Mouse (Mus musculus) thymus, adult 2 months (tissue): ENCODE data around the gene G430095P16Rik.

Experiments used
- CTCF ChIP-seq: fragments of 200-500 bp; IDR thresholded peaks from 2 replicates; pipeline ENCODE4 v1.5.1; 2012; ENCODE audit warnings: mild to moderate bottlenecking, control low read depth, low read length, moderate library complexity, borderline replicate concordance; ENCODE audit not compliant: control insufficient read depth, poor library complexity, insufficient read depth; ENCODE audit errors: extremely low read depth
- POLR2A ChIP-seq: fragments of 200-500 bp; IDR thresholded peaks from 2 replicates; pipeline ENCODE4 v1.6.1; 2012; ENCODE audit warnings: mild to moderate bottlenecking, low read length, control low read depth, moderate library complexity; ENCODE audit not compliant: control insufficient read depth, poor library complexity, insufficient read depth; ENCODE audit errors: extremely low read depth

GRCm38 (mm10) chr8:84702963-84703465 lies 19.8 kb upstream of the G430095P16Rik start:
- TF ChIP-seq CTCF (no peak), POLR2A (no peak)
